Mouse (Mus musculus): ENCODE measurements at regions not wholly inside any gene's neighbourhood (a gene's known extent, or its start where the extent isn't known, plus 50 kb on each side); places are given as distances from the start of the nearest gene placed in this dataset.

- ATAC-seq: peak; percentile 83
- no peaks in the 10 kb centered on the region for H3K9me3 ChIP-seq (ENCODE audit: control insufficient read depth, low read length)
- H3K4me2 ChIP-seq (ENCODE audit: low read depth, low read length): no peak overlapping the region
- H3K9ac ChIP-seq (ENCODE audit: low read depth, low read length): no peak overlapping the region
- no peak overlapping the region; the same call in 1 of the 2 replicates for H3K27ac ChIP-seq (ENCODE audit: low read length)
- H3K4me1 ChIP-seq (ENCODE audit: control insufficient read depth, insufficient read depth, low read length): no peaks in the 10 kb centered on the region
- H3K27me3 ChIP-seq (replicated peaks; ENCODE audit: control insufficient read depth, insufficient read depth, low read length): no peaks in the 10 kb centered on the region
- WGBS: 37% methylated on average over 9 of the region's 9 CpGs
- no peak overlapping the region for H3K4me3 ChIP-seq (ENCODE audit: low read length)
- H3K36me3 ChIP-seq (ENCODE audit: control insufficient read depth, insufficient read depth, low read length): no peaks in the 10 kb centered on the region
Measured at GRCm38 (mm10) chr17:42126488-42127237, 189.1 kb upstream of the Ptchd4 start.

- WGBS: 91% methylated on average over 1 of the region's 1 CpGs
- H3K4me3 ChIP-seq (ENCODE audit: low read length): no peak overlapping the region
- H3K4me2 ChIP-seq (ENCODE audit: low read depth, low read length): no peak overlapping the region
- no peak overlapping the region for H3K9ac ChIP-seq (ENCODE audit: low read depth, low read length)
- H3K27ac ChIP-seq (ENCODE audit: low read length): no peak overlapping the region
- H3K4me1 ChIP-seq (ENCODE audit: control insufficient read depth, insufficient read depth, low read length): no peaks in the 10 kb centered on the region
- H3K36me3 ChIP-seq (ENCODE audit: control insufficient read depth, insufficient read depth, low read length): no peaks in the 10 kb centered on the region
- no peaks in the 10 kb centered on the region for H3K27me3 ChIP-seq (replicated peaks; ENCODE audit: control insufficient read depth, insufficient read depth, low read length)
- H3K9me3 ChIP-seq (ENCODE audit: control insufficient read depth, low read length): no peaks in the 10 kb centered on the region
- no peak for ATAC-seq
Measured at GRCm38 (mm10) chr17:42169391-42170018, 146.2 kb upstream of the Ptchd4 start.

- Histone ChIP-seq H3K4me2 (ENCODE audit: low read depth, low read length) (no peak overlapping the region), H3K4me3 (ENCODE audit: low read length) (no peak overlapping the region), H3K27ac (ENCODE audit: low read length) (no peak overlapping the region), H3K4me1 (ENCODE audit: control insufficient read depth, insufficient read depth, low read length) (no peaks in the 10 kb centered on the region), H3K36me3 (ENCODE audit: control insufficient read depth, insufficient read depth, low read length) (no peaks in the 10 kb centered on the region), H3K9me3 (ENCODE audit: control insufficient read depth, low read length) (no peaks in the 10 kb centered on the region), H3K27me3 (replicated peaks; ENCODE audit: control insufficient read depth, insufficient read depth, low read length) (no peaks in the 10 kb centered on the region), H3K9ac (ENCODE audit: low read depth, low read length) (no peak overlapping the region)
- WGBS: 93% methylated on average over 1 of the region's 1 CpGs
- ATAC-seq: no peak
Measured at GRCm38 (mm10) chr17:42188531-42188930, 127.2 kb upstream of the Ptchd4 start.

- no peaks in the 10 kb centered on the region for H3K27me3 ChIP-seq (replicated peaks; ENCODE audit: control insufficient read depth, insufficient read depth, low read length)
- H3K4me1 ChIP-seq (ENCODE audit: control insufficient read depth, insufficient read depth, low read length): no peaks in the 10 kb centered on the region
- H3K4me3 ChIP-seq (ENCODE audit: low read length): no peak overlapping the region
- H3K9ac ChIP-seq (ENCODE audit: low read depth, low read length): no peak overlapping the region
- no peaks in the 10 kb centered on the region for H3K36me3 ChIP-seq (ENCODE audit: control insufficient read depth, insufficient read depth, low read length)
- H3K27ac ChIP-seq (ENCODE audit: low read length): no peak overlapping the region
- no peak for ATAC-seq
- H3K4me2 ChIP-seq (ENCODE audit: low read depth, low read length): no peak overlapping the region
- H3K9me3 ChIP-seq (ENCODE audit: control insufficient read depth, low read length): no peaks in the 10 kb centered on the region
- 77% methylated on average over 8 of the region's 8 CpGs for WGBS
Measured at GRCm38 (mm10) chr17:42190206-42190902, 125.4 kb upstream of the Ptchd4 start.

Measured in intestine, embryonic 16.5 days (tissue).